Mouse (Mus musculus): ENCODE data around the gene 1700029P11Rik.
A peak's percentile ranks its signal among the peaks of the same experiment; 100 is the strongest.

1700029P11Rik gene

GRCm38 (mm10) chr15:81980321-81980720 lies at the start of gene 1700029P11Rik:
1700029P11Rik (plus strand) TSS chr15:81980540.
- no peak for DNase-seq

- DNase-seq, result peak; percentile 65 to 71
Measured at GRCm38 (mm10) chr15:81932951-81933470, 47.3 kb upstream of the 1700029P11Rik start.

- peak; percentile 57 to 60 for DNase-seq
Measured at GRCm38 (mm10) chr15:81933986-81934385, 46.4 kb upstream of the 1700029P11Rik start.

GRCm38 (mm10) chr15:81935869-81936637 lies 44.3 kb upstream of the 1700029P11Rik start:
- no peak for DNase-seq

GRCm38 (mm10) chr15:81936679-81937078 lies 43.7 kb upstream of the 1700029P11Rik start, which contains the start of gene Csdc2:
Csdc2 (plus strand) TSS chr15:81936759.
- no peak for DNase-seq

- DNase-seq, result no peak
Measured at GRCm38 (mm10) chr15:81937098-81937972, 43.0 kb upstream of the 1700029P11Rik start.

GRCm38 (mm10) chr15:81938246-81938645 lies 42.1 kb upstream of the 1700029P11Rik start:
- peak; percentile 57 to 59 for DNase-seq

- DNase-seq, result no peak
Measured at GRCm38 (mm10) chr15:81939157-81939715, 41.1 kb upstream of the 1700029P11Rik start.

- no peak for DNase-seq
Measured at GRCm38 (mm10) chr15:81939774-81940173, 40.6 kb upstream of the 1700029P11Rik start.

GRCm38 (mm10) chr15:81940219-81940618 lies 40.1 kb upstream of the 1700029P11Rik start:
- no peak for DNase-seq

GRCm38 (mm10) chr15:81941010-81941409 lies 39.3 kb upstream of the 1700029P11Rik start:
- no peak for DNase-seq

GRCm38 (mm10) chr15:81943176-81943749 lies 37.1 kb upstream of the 1700029P11Rik start:
- DNase-seq, result no peak

- no peak for DNase-seq
Measured at GRCm38 (mm10) chr15:81949076-81949475, 31.3 kb upstream of the 1700029P11Rik start.

GRCm38 (mm10) chr15:81949476-81950131 lies 30.7 kb upstream of the 1700029P11Rik start:
- no peak for DNase-seq

GRCm38 (mm10) chr15:81950716-81951115 lies 29.6 kb upstream of the 1700029P11Rik start:
- no peak for DNase-seq

- DNase-seq, result no peak
Measured at GRCm38 (mm10) chr15:81951159-81951558, 29.2 kb upstream of the 1700029P11Rik start.

- no peak for DNase-seq
Measured at GRCm38 (mm10) chr15:81952310-81952709, 28.0 kb upstream of the 1700029P11Rik start.

GRCm38 (mm10) chr15:81954151-81954583 lies 26.2 kb upstream of the 1700029P11Rik start:
- DNase-seq, result no peak

- no peak for DNase-seq
Measured at GRCm38 (mm10) chr15:81954716-81955115, 25.6 kb upstream of the 1700029P11Rik start.

- DNase-seq, result no peak
Measured at GRCm38 (mm10) chr15:81955414-81955813, 24.9 kb upstream of the 1700029P11Rik start.

GRCm38 (mm10) chr15:81956457-81956856 lies 23.9 kb upstream of the 1700029P11Rik start:
- DNase-seq, result peak; percentile 76 to 78

- no peak for DNase-seq
Measured at GRCm38 (mm10) chr15:81957598-81957997, 22.7 kb upstream of the 1700029P11Rik start.
